Mouse (Mus musculus): ENCODE measurements around the gene Rpf1. TPM values are rescaled to one million over a fixed set of nuclear protein-coding genes. Genes with fewer than 3 reads are reported as not detected.

Rpf1 gene
- total RNA-seq, 1 experiment from 2014 or later = 78.9 TPM

Other genes starting within 250 kb of the Rpf1 start
- 20.1 and 34.4 TPM in 2 replicates for gene Ssx2ip, start 116.8 kb downstream of the Rpf1 start, total RNA-seq (2017)
- 10.2 and 12.3 TPM in 2 replicates for gene Ctbs, start 71.6 kb downstream of the Rpf1 start, total RNA-seq (2017)
- gene Spata1, start 21.7 kb downstream of the Rpf1 start, total RNA-seq (2017) = 13.7 and 25.0 TPM in 2 replicates
- 135 and 143 TPM in 2 replicates for gene Gng5, start 21.6 kb downstream of the Rpf1 start, total RNA-seq (2017)
- not detected in 2 replicates for gene Uox, start 49.0 kb upstream of the Rpf1 start, total RNA-seq (2017)
- gene Dnase2b, start 94.2 kb upstream of the Rpf1 start, total RNA-seq (2017) = not detected in 2 replicates
- gene 4930503B20Rik, start 129.9 kb upstream of the Rpf1 start, total RNA-seq (2017) = not detected in 2 replicates
- gene Samd13, start 164.2 kb upstream of the Rpf1 start, total RNA-seq (2017) = 3.2 and 5.0 TPM in 2 replicates

All from hematopoietic stem cell, adult 5-6 weeks (primary cell).